Mouse (Mus musculus): ENCODE measurements around the gene 1700024P04Rik. TPM values are rescaled to one million over a fixed set of nuclear protein-coding genes. Genes with fewer than 3 reads are reported as not detected.

The 1700024P04Rik gene
- polyA plus RNA-seq, 1 experiment from 2014 or later, result not detected

DNA sequence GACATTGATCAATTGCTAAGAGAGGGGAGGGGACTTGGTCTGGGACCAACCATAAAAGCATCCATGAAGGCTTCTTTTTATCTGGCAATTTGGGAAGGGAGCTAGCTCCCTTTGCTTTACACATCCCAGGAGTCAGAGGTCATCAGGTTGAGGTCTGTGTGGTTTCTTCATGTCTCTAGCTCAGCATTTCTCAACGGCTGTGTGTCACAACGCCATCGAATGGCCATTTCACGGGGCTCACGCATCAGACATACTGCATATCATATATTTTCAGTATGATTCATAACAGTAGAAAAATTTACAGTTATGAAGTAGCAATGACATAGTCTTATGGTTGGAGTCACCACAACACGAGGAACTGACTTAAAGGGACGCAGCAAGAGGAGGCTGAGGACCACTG is 37.9 kb downstream of the 1700024P04Rik start:
- Histone ChIP-seq H3K9ac (ENCODE audit: low read length) (no peak overlapping the region), H3K4me2 (ENCODE audit: low read length) (no peak overlapping the region), H3K4me3 (ENCODE audit: control insufficient read depth in 1 of 2, insufficient read depth in 1 of 2, low read depth in 1 of 2, low read length in 2 of 2) (no peak overlapping the region), H3K9me3 (ENCODE audit: control insufficient read depth, low read length) (no peaks in the 10 kb centered on the region), H3K36me3 (ENCODE audit: control insufficient read depth, insufficient read depth, low read length) (no peaks in the 10 kb centered on the region), H3K27ac (replicated peaks in 1 of 2; ENCODE audit: control insufficient read depth in 1 of 2, insufficient read depth in 1 of 2, low read depth in 2 of 2, low read length in 2 of 2) (no peak overlapping the region), H3K27me3 (ENCODE audit: control insufficient read depth, insufficient read depth, low read length) (no peaks in the 10 kb centered on the region), H3K4me1 (ENCODE audit: control insufficient read depth in 2 of 2, insufficient read depth in 2 of 2, low read length in 2 of 2) (no peaks in the 10 kb centered on the region)
- 89% methylated on average over 7 of the region's 7 CpGs for WGBS
- ATAC-seq (ENCODE audit: insufficient number of reproducible peaks, insufficient read depth, low FRiP score, low read depth), result no peak

DNA sequence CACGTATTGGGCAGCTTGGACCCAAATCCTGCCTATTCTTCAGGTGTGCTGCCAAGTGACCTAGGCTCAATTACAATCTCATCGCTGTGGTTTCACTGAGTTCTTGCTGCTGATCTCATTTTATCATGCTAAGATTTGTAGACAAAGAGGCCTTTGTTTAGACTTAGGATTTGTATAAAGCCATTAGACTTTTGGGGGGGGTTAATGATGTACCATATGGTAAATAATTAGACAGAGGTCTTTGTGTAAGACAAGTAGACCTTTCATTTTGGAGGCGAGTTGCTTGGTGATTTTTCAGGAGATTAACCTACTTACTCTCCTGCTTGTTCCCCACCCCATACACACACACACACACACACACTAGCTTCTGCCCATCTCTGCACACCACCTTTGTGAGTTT is 38.5 kb downstream of the 1700024P04Rik start:
- no peaks in the 10 kb centered on the region for H3K36me3 ChIP-seq (ENCODE audit: control insufficient read depth, insufficient read depth, low read length)
- no peak overlapping the region for H3K4me2 ChIP-seq (ENCODE audit: low read length)
- H3K9me3 ChIP-seq (ENCODE audit: control insufficient read depth, low read length), result no peaks in the 10 kb centered on the region
- no peak overlapping the region for H3K27ac ChIP-seq (replicated peaks in 1 of 2; ENCODE audit: control insufficient read depth in 1 of 2, insufficient read depth in 1 of 2, low read depth in 2 of 2, low read length in 2 of 2)
- H3K4me3 ChIP-seq (ENCODE audit: control insufficient read depth in 1 of 2, insufficient read depth in 1 of 2, low read depth in 1 of 2, low read length in 2 of 2), result no peak overlapping the region
- no peaks in the 10 kb centered on the region for H3K4me1 ChIP-seq (ENCODE audit: control insufficient read depth in 2 of 2, insufficient read depth in 2 of 2, low read length in 2 of 2)
- H3K9ac ChIP-seq (ENCODE audit: low read length), result no peak overlapping the region
- 67% methylated on average over 3 of the region's 3 CpGs for WGBS
- no peaks in the 10 kb centered on the region for H3K27me3 ChIP-seq (ENCODE audit: control insufficient read depth, insufficient read depth, low read length)
- no peak for ATAC-seq (ENCODE audit: insufficient number of reproducible peaks, insufficient read depth, low FRiP score, low read depth)

DNA sequence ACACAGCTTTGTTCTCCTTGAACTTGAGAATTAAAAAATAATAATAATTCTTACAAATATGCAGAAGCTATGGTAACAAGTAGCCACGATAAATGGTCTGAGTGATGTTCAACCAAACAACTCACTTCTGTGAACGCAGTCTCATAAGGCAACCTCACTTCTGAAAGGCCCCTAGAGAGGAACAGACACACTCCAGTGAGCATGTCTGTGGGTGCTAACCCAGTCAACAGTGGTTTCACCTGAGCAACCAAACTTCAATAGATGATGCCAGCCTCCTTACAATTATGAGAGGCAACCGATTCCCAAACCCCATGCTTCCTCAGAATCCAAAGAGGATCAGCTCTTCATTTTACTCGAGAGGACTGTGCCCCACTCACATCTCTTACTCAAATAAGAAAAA is 39.0 kb downstream of the 1700024P04Rik start:
- ATAC-seq (ENCODE audit: insufficient number of reproducible peaks, insufficient read depth, low FRiP score, low read depth), result no peak
- Histone ChIP-seq H3K36me3 (ENCODE audit: control insufficient read depth, insufficient read depth, low read length) (no peaks in the 10 kb centered on the region), H3K27me3 (ENCODE audit: control insufficient read depth, insufficient read depth, low read length) (no peaks in the 10 kb centered on the region), H3K9ac (ENCODE audit: low read length) (no peak overlapping the region), H3K27ac (replicated peaks in 1 of 2; ENCODE audit: control insufficient read depth in 1 of 2, insufficient read depth in 1 of 2, low read depth in 2 of 2, low read length in 2 of 2) (no peak overlapping the region), H3K4me2 (ENCODE audit: low read length) (no peak overlapping the region), H3K9me3 (ENCODE audit: control insufficient read depth, low read length) (no peaks in the 10 kb centered on the region), H3K4me3 (ENCODE audit: control insufficient read depth in 1 of 2, insufficient read depth in 1 of 2, low read depth in 1 of 2, low read length in 2 of 2) (no peak overlapping the region), H3K4me1 (ENCODE audit: control insufficient read depth in 2 of 2, insufficient read depth in 2 of 2, low read length in 2 of 2) (no peaks in the 10 kb centered on the region)
- WGBS, result 94% methylated on average over 4 of the region's 4 CpGs

DNA sequence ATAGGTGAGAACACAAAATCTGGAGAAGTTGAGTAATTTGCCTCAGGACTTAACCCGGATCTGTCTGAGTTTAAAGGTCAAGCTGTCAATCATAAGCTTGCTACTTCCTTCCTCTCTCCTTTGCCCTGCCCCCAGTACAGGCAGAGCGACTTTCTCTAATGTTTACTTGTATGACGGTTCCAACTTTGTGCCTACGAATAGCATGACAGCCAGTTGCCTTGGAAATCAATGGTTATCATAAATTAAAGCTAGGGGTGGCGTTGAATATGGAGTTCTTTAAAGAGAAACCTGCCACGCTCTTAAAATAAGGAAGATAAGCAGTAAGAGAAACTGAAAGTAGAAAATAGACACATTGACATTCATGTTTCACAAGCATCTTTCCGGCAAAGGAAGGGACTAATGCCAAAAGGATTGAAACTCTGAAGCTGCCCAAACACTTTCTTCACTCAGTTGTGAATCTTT is 39.7 kb downstream of the 1700024P04Rik start:
- no peak overlapping the region for H3K27ac ChIP-seq (replicated peaks in 1 of 2; ENCODE audit: control insufficient read depth in 1 of 2, insufficient read depth in 1 of 2, low read depth in 2 of 2, low read length in 2 of 2)
- H3K4me1 ChIP-seq (ENCODE audit: control insufficient read depth in 2 of 2, insufficient read depth in 2 of 2, low read length in 2 of 2), result no peaks in the 10 kb centered on the region
- H3K4me2 ChIP-seq (ENCODE audit: low read length), result no peak overlapping the region
- no peak for ATAC-seq (ENCODE audit: insufficient number of reproducible peaks, insufficient read depth, low FRiP score, low read depth)
- H3K9me3 ChIP-seq (ENCODE audit: control insufficient read depth, low read length), result no peaks in the 10 kb centered on the region
- H3K36me3 ChIP-seq (ENCODE audit: control insufficient read depth, insufficient read depth, low read length), result no peaks in the 10 kb centered on the region
- H3K4me3 ChIP-seq (ENCODE audit: control insufficient read depth in 1 of 2, insufficient read depth in 1 of 2, low read depth in 1 of 2, low read length in 2 of 2), result no peak overlapping the region
- H3K9ac ChIP-seq (ENCODE audit: low read length), result no peak overlapping the region
- WGBS, result 70% methylated on average over 7 of the region's 7 CpGs
- no peaks in the 10 kb centered on the region for H3K27me3 ChIP-seq (ENCODE audit: control insufficient read depth, insufficient read depth, low read length)

DNA sequence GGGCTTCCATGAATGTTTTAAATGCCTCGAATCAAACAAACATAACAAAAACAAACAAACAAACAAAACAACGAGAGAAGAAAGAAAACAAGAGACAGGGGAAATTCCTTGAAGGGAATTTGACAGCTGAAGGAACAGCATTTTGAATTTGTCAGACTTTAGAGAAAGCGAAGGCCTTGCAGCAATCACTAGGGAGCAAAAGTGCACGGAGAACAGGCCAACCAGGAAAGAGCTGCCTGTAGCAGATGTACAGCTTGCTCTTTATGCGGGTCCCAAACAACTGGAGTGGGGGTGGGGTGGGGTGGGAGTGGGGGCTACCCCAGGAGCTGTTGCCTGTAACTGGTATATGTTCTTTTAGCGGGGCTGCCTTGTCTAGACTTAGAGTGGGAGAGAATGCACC is 42.0 kb downstream of the 1700024P04Rik start:
- Histone ChIP-seq H3K27me3 (ENCODE audit: control insufficient read depth, insufficient read depth, low read length) (no peaks in the 10 kb centered on the region), H3K36me3 (ENCODE audit: control insufficient read depth, insufficient read depth, low read length) (no peaks in the 10 kb centered on the region), H3K9ac (ENCODE audit: low read length) (no peak overlapping the region), H3K27ac (replicated peaks in 1 of 2; ENCODE audit: control insufficient read depth in 1 of 2, insufficient read depth in 1 of 2, low read depth in 2 of 2, low read length in 2 of 2) (no peak overlapping the region), H3K9me3 (ENCODE audit: control insufficient read depth, low read length) (no peaks in the 10 kb centered on the region), H3K4me3 (ENCODE audit: control insufficient read depth in 1 of 2, insufficient read depth in 1 of 2, low read depth in 1 of 2, low read length in 2 of 2) (no peak overlapping the region), H3K4me2 (ENCODE audit: low read length) (no peak overlapping the region), H3K4me1 (ENCODE audit: control insufficient read depth in 2 of 2, insufficient read depth in 2 of 2, low read length in 2 of 2) (0 out of 4 replicates have a peak, but pooled peaks cover 0 to 3% of the 10 kb centered on the region in 2 experiments)
- WGBS, result 58% methylated on average over 6 of the region's 6 CpGs
- ATAC-seq (ENCODE audit: insufficient number of reproducible peaks, insufficient read depth, low FRiP score, low read depth), result no peak

GRCm38 (mm10) chr13:98941829-98942343 is 42.5 kb downstream of the 1700024P04Rik start:
- Histone ChIP-seq H3K9ac (ENCODE audit: low read length) (no peak overlapping the region), H3K4me2 (ENCODE audit: low read length) (no peak overlapping the region), H3K27ac (replicated peaks in 1 of 2; ENCODE audit: control insufficient read depth in 1 of 2, insufficient read depth in 1 of 2, low read depth in 2 of 2, low read length in 2 of 2) (no peak overlapping the region), H3K9me3 (ENCODE audit: control insufficient read depth, low read length) (no peaks in the 10 kb centered on the region), H3K36me3 (ENCODE audit: control insufficient read depth, insufficient read depth, low read length) (no peaks in the 10 kb centered on the region), H3K4me3 (ENCODE audit: control insufficient read depth in 1 of 2, insufficient read depth in 1 of 2, low read depth in 1 of 2, low read length in 2 of 2) (no peak overlapping the region), H3K4me1 (ENCODE audit: control insufficient read depth in 2 of 2, insufficient read depth in 2 of 2, low read length in 2 of 2) (0 out of 4 replicates have a peak, but pooled peaks cover 0 to 4% of the 10 kb centered on the region in 2 experiments), H3K27me3 (ENCODE audit: control insufficient read depth, insufficient read depth, low read length) (no peaks in the 10 kb centered on the region)
- 66% methylated on average over 7 of the region's 7 CpGs for WGBS
- ATAC-seq (ENCODE audit: insufficient number of reproducible peaks, insufficient read depth, low FRiP score, low read depth), result no peak

DNA sequence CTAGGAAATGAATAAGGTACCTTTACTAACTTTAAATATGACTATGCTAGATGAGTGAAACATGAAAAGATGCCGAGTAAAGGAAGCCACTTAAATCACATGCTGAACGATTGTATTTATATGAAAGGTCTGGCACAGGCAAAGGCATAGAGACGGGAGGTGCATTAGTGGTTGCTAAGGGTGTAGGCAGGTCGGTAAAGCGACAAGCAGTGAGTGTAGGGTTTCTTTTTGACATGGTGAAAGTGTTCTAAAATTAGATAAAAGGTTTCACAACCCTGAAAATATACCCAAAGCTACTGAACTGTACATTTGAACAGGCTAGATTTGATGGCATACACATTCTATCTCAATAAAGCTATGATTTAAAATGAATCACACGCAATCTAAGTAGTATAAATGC is 47.3 kb downstream of the 1700024P04Rik start:
- Histone ChIP-seq H3K27ac (replicated peaks in 1 of 2; ENCODE audit: control insufficient read depth in 1 of 2, insufficient read depth in 1 of 2, low read depth in 2 of 2, low read length in 2 of 2) (no peak overlapping the region), H3K9ac (ENCODE audit: low read length) (no peak overlapping the region), H3K9me3 (ENCODE audit: control insufficient read depth, low read length) (no peaks in the 10 kb centered on the region), H3K4me2 (ENCODE audit: low read length) (no peak overlapping the region), H3K27me3 (ENCODE audit: control insufficient read depth, insufficient read depth, low read length) (no peaks in the 10 kb centered on the region), H3K4me1 (ENCODE audit: control insufficient read depth in 2 of 2, insufficient read depth in 2 of 2, low read length in 2 of 2) (0 out of 4 replicates have a peak, but pooled peaks cover 0 to 4% of the 10 kb centered on the region in 2 experiments), H3K36me3 (ENCODE audit: control insufficient read depth, insufficient read depth, low read length) (no peaks in the 10 kb centered on the region), H3K4me3 (ENCODE audit: control insufficient read depth in 1 of 2, insufficient read depth in 1 of 2, low read depth in 1 of 2, low read length in 2 of 2) (no peak overlapping the region)
- 42% methylated on average over 6 of the region's 6 CpGs for WGBS
- ATAC-seq (ENCODE audit: insufficient number of reproducible peaks, insufficient read depth, low FRiP score, low read depth), result no peak

Data from heart, embryonic 14.5 days (tissue).